Mouse (Mus musculus) layer of hippocampus, postnatal 25 days (tissue): ENCODE measurements around the gene Traf1. TPM values are rescaled to one million over a fixed set of nuclear protein-coding genes. Genes with fewer than 3 reads are reported as not detected.

Experiments used
- DNase-seq, 2 experiments: peaks; one replicate each; pipeline ENCODE4 v3.0.0; 2022; ENCODE audit warnings: mixed read lengths in 2 of 2, low spot score in 1 of 2; ENCODE audit errors: extremely low spot score in 1 of 2
- total RNA-seq, 2 experiments: library from RNA; stranded (reverse); gene quantifications; 2 replicates each; pipeline ENCODE4 v1.2.3; 2021

The Traf1 gene
- total RNA-seq, 2 experiments from 2014 or later, result 1.7 to 3.3 TPM

DNA sequence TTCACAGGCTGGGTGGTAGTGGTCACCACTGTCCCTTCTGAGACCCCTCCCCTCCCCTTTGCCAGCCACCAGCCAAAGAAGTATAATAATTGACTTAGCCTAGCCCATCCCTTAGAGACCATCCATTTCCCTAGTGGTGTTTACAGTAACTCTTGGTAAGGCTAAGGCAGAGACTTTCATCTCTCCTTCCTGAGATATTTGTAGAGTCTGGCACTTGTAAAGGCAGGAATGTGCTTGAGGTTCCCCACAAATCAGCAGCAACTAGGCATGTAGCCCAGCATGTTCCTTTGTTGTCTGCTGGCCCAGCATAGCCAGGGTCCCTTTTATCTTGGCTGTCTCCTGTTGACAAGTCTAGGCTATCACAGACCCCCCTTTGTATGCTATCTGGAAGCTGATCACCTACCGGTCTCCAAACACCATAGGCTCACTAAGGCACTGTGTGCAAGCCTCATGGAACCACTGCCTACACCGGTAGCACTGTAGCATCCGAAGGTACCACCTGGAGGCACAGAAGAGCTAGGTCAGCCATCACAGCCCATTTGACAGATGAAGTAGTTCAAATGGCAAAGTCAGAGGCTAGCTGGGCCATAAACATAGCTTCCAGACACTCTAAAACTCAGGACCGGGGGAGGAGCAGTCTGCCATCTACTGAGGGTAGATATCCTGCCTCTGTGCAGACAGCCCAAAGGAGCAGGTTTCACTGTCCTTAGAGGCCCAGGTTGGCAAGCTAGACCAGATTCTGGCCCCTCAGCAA lies 57.7 kb downstream of the Traf1 start:
- no peak for DNase-seq

DNA sequence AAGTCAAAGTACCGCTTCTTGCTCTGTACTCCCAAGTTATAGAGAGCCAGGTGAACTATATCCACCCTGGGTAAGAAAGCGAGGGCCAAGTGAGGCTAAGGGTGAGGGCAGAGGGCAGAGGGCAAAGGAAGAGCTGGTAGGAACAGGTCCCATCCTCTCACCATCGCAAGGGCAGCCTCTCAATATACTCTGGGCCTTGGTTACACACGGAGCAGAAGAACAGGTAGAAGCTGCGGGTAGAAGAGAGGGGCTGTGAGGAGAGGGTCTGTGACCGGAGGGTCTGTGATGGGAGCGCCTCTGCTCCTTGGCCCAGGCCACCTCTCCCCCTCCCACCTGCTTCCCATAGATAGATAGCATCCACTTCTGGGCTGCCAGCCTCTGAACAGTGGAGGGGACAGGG lies 58.4 kb downstream of the Traf1 start:
- no peak for DNase-seq

DNA sequence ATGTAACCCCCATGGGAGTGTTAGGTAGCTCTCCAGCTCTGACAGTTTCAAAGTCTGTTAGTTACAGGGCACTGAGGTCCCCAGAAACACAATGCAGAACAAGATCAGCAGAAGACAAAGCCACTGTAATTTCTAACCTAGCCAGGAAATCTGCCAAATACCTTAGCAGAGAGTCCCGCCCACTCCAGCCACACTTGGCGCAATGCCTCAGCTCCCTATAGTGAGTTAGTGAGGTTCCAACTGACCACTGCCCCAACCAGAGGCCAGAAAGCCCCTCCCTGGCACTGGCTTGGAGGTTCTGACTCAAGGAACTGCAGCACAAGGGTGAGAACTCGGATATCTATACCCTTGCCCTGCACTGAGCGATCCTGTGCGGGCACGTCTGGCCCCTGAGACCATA lies 58.8 kb downstream of the Traf1 start:
- no peak for DNase-seq

DNA sequence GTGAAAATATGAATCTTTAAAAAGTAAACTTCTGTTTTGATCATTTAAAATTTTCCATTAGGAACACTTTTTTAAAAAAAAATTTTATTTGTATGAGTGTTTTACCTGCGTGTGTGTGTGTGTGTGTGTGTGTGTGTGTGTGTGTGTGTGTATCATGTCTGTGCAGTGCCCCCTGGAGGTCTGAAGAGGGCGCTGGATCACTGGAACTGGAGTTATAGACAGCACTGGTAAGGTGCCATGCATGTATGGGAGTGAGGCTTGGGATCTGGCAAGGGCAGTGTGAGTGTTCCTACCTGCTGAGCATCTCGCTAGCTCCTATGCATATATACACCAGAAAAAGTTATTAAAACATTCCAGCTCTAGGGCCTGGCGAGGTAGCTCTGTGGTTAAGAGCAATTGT lies 59.8 kb downstream of the Traf1 start:
- no peak for DNase-seq

DNA sequence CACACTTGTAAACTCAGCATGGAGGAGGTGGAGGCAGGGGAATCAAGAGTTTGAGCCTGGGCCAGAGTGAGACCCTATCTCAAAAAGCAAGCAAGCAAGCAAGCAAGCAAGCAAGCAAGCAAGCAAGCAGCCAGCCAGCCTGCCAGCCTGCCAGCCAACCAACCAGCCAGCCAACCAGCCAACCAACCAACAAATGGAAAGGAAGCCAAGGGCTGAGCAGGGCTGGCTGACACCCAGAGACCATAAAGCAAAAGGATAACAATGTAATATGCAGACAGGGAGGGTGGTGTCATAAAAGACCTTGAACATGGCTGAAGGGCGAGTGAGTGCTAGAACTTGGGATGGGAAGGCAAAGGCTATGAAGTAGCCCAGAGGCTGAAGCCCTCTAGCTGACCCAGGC lies 61.2 kb downstream of the Traf1 start:
- DNase-seq, result no peak

DNA sequence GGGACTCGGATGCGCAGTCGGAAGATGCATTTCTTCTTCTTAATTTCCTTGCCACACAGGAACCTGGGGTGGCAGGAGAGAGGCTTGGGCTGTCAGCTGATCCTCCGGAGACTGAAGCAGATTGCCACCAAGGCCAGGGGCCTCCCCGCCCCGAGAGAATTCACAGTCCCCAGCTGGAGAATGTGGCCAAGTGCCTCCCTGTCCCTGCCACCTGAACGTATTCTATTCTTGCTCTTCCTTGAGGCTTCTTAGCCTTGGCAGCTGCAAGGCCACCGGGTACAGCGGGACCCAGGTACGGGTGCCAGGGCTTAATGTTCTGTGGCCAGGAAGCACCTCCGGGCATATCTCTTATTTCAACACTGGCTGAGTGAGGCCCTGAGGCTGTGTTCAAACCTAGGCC lies 61.9 kb downstream of the Traf1 start:
- DNase-seq, result no peak

DNA sequence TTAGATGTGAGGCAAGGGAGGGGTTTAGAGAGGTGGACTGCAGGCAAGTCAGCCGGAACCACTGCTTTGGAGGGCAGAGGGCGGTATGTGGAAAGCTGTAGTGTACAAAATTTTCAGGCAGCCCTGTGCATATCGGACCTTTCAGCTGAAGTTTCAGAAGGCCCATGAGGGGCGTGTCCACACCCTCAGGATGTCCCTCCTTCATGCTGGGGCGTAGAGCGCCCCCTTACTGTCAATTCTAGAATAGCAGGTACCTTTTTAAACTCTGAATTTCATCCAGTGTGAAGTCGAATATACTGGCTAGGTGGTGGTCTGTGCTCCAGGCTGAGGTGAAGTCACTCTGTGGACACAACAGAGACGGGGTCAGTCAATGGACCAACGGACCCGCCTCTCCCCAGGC lies 63.8 kb downstream of the Traf1 start:
- DNase-seq, result no peak

DNA sequence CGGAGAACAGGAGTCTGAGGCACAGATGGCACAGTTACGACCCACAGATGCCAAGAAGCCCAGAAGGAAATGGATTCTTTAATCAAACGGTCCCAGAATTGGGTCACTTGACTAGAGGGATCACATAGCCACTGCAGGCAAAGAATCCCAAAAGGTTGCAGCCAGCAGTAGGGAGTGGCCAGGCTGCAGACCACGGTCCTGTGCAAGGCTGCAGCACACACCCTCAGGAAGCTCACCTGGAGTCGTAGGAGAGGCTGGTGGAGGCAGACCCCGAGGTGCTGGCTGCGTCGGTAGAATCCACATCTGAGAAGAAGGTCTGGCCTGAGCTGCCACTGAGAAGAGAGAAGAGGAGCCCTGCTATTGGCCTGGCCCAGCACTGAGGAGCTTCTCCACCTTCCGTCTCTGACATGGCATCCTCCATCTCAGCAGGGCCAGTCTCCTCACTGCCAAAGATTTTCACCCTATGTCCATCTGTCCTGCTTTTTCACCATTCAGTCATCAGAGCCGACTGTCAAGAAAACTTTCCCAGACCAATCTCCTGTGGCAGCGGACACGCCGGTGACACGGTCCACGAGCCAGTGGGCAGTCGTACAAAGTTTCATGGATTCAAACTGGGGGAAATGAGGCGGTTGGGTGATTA lies 64.6 kb downstream of the Traf1 start:
- DNase-seq, result no peak

DNA sequence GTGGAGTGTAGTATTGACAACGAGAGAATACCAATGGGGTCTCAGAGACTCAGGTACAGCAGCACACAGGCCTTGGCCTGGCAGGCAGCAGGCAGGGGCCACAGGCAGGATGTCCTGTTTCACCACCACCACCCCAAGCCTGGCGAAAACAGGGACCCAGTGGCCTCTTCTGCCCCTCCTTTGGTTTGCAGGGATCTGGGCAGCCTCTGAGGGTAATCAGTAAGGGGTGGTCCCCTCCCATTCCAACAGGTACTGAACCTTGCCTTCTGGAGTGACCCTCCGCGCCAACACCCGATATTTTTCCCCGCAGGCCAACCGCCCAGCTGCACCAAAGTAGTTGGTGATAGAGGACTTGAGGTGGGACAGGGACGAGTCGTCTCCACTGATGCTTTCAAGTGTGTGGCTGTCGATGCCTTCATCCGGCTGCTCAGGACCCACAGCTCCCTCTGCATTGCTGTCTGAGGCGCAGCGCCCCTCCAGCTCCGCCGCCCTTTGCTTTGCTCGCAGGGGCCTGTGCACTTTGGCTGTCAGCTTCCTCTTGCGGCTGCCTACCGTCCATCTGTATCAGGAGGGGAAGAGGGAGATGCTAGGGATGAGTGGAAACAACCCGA lies 66.0 kb downstream of the Traf1 start:
- no peak for DNase-seq

DNA sequence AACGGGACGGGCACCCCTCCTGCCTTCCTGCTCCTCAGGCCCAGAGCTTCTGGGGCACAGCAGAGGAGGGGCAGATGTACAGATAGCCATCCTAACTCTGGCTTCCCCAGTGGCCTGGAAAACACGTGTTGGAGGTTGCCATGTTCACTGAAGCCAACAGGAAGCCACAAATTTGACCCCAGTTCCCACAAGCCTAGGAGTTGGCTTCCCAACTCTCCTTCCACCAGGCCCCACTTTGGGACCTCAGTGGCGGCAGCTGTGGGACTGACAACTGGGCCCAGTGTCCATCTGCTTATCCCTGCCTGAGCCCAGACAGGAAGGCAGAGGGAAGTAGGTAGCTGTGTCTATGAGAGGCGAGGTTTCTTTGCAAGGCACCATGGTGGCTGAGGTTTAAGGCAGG lies 67.6 kb downstream of the Traf1 start:
- DNase-seq, result no peak

Other genes with a start within 250 kb of the Traf1 start
- gene Gapvd1, start 206.5 kb downstream of the Traf1 start, total RNA-seq, result 100 to 1,000 TPM in 1 of 2 experiments, 10 to 100 TPM in 1; 96.2 to 104 TPM
- gene Hspa5, start 189.8 kb downstream of the Traf1 start, total RNA-seq, result 100 to 1,000 TPM; 220 to 358 TPM
- 10 to 100 TPM; 29.6 to 34.6 TPM for gene Rabepk, start 161.9 kb downstream of the Traf1 start, total RNA-seq
- 10 to 100 TPM; 82.5 to 84.3 TPM for gene Fbxw2, start 135.5 kb downstream of the Traf1 start, total RNA-seq
- not detected for gene Gm34653, start 128.8 kb downstream of the Traf1 start, total RNA-seq
- gene Cutal, start 87.4 kb downstream of the Traf1 start, total RNA-seq, result under 1 TPM; 0.44 to 0.49 TPM
- 10 to 100 TPM; 40.2 to 46.1 TPM for gene Psmd5, start 86.8 kb downstream of the Traf1 start, total RNA-seq
- 1 to 10 TPM in 1 of 2 experiments, under 1 TPM in 1; 0.76 to 1.7 TPM for gene Phf19, start 47.7 kb downstream of the Traf1 start, total RNA-seq
- gene Hc, start 99.7 kb upstream of the Traf1 start, total RNA-seq, result under 1 TPM in 1 of 2 experiments, not detected in 1; 0.40 TPM
- gene AI182371, start 139.8 kb upstream of the Traf1 start, total RNA-seq, result under 1 TPM in 1 of 2 experiments, not detected in 1; 0.59 TPM
- 10 to 100 TPM in 1 of 2 experiments, 1 to 10 TPM in 1; 7.2 to 12.2 TPM for gene Cntrl, start 147.7 kb upstream of the Traf1 start, total RNA-seq
- gene Rab14, start 239.3 kb upstream of the Traf1 start, total RNA-seq, result 100 to 1,000 TPM; 235 to 236 TPM